Mouse (Mus musculus): ENCODE data around the gene Gm5089.

Gm5089 gene

DNA sequence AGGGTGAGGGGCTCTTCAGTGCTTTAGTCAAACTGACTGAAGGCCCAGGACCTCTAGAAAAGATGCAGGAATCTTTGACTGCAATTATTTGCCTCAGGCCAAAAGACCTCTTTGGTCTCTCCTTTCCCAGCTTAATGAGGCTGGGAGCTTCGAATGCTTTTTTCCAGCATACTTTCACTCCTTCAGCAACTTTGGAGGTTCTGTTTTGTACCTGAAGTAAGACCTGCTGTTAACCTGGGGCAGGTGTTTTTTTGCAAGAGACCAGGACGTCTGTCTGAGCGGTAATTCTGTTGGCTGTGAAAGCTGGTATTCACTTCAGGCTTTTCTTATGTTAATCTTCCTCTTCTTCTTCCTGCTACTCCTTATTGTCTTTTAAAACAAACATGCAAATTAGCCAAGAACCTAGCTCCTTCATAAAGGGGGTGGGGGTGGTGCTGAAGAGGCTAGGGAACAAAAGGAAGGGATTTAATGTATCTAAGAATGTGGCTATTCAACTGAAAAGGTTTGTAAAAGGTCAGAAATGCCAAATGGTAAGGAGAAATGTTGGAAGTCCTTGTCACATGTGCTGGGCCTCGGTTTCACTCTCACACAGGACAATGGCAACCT is 34.6 kb downstream of the Gm5089 start:
- no peak for DNase-seq

GRCm38 (mm10) chr14:122414786-122415185 is 36.1 kb downstream of the Gm5089 start:
- no peak for DNase-seq

GRCm38 (mm10) chr14:122413542-122413928 is 37.4 kb downstream of the Gm5089 start:
- no peak for DNase-seq

- no peak for DNase-seq
Measured at GRCm38 (mm10) chr14:122412841-122413541, 37.9 kb downstream of the Gm5089 start.

DNA sequence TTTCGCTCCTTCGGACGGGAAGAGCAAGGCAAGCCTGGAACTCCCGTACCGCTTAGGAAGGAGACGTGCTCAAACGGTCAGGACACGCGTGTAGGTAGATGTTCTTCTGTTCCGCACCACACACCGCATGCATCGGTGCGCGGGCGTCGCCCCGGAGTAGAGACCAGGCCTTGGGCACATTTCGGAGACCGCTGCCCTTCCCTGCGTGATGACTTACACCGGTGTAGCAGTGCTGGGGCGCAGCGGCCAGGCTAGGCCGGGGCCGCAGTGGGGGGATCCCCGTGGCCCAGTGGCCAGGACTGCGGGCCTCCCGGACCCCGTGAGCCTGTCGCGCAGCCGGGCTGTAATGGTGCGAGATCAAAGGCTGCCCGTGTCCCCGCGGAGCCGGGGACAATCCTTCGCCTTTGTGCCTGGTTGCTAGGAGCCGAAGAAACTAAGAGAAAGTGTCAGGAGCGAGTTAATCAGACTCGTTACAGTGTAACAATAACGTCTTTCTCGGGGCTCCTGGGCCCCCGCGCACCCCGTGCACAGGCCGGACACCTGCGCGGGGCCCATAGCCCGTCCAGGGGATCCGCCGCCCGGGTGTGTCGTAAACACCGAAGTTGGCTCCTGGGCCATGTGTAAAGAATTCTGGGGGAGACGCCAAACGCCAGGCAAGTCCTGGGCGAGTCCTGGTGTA is 44.2 kb downstream of the Gm5089 start:
- peak; percentile 7 for DNase-seq

DNA sequence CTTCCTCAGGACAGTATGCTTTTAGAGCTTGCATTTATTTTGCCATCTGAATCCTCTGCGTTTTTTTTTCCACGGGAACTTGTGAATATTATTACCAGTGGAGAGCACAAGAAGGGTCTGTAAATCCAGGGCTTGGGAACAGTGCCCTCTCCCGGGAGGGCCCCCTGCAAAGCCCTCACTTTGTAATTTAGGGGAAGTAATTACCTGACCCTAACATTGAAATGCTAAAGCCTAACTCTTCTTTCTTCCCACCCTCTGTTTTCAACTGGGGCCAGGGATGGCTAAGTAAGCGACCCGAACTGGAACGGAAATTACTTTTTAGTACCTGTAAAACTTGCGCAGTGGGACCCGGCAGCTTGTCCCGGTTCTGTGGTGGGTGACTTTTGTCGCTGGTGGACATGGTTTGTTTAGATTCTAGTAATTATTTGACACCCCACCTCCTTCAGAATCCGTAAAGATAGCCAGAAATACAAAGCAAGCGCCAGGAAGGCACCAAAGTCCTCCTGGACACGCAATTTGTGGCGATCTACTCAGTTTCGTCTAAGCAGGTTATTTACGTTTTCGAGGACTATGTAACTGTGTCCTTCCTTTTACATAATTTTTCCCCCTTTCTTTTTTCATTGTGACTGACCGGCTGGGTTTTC is 44.9 kb downstream of the Gm5089 start:
- peak; percentile 8 for DNase-seq

- no peak for DNase-seq
Measured at GRCm38 (mm10) chr14:122405236-122405635, 45.7 kb downstream of the Gm5089 start.

DNA sequence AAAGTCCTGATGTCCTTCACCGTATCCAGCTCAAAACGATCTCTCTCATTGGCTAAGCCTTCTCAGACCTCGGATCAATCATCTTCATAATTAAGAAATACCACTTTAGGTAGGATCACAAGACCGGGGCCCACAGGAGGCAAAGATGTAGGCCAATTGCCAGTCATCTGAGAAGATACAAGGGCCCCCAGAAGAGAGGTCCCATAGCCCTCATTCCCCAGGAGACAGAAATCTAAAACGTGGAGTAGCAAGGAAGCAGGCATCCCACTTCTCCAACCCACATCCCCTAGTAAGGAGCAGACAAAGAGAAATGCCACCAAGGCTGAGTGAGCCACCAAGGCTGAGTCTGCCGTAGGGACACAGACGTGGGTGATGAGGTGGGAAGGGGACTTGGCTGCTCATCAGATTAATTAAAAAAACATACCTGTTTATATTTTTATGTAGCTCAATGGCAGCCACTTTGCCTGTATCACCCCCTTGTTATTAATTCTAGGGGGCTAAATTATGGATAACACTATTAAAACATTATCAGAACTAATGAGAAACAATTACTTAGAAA is 46.2 kb downstream of the Gm5089 start:
- no peak for DNase-seq

- DNase-seq, result no peak
Measured at GRCm38 (mm10) chr14:122403422-122403940, 47.4 kb downstream of the Gm5089 start.

DNA sequence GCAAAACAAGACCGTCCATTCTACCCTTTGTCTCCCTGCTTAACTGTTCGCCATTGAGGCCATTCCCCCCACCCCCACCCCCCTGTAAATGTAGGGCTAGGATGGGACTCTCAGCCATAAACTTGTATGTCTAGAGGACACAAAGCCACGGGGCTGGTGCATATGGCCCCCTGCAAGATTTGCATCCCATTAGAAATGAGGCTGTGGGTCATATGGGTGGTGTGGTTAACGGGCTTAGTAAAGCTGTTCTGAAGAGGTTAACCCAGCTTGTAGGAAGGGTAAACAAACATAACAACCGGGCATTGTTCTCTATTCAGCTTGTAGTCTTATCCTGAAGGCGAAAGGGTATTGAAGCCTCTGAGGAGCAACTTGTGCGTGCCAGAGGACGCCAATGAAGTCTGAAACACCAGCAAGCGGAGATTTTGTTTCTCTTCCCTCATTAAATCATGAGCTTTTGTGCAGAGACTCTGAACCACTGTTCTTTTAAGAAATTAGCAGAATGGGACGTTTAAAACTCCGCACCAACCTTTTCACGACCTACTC is 48.1 kb downstream of the Gm5089 start:
- no peak for DNase-seq

GRCm38 (mm10) chr14:122401886-122402285 is 49.0 kb downstream of the Gm5089 start:
- DNase-seq, result no peak

- DNase-seq, result no peak
Measured at GRCm38 (mm10) chr14:122399906-122400305, 51.0 kb downstream of the Gm5089 start.

- DNase-seq, result no peak
Measured at GRCm38 (mm10) chr14:122398676-122399075, 52.2 kb downstream of the Gm5089 start.

DNA sequence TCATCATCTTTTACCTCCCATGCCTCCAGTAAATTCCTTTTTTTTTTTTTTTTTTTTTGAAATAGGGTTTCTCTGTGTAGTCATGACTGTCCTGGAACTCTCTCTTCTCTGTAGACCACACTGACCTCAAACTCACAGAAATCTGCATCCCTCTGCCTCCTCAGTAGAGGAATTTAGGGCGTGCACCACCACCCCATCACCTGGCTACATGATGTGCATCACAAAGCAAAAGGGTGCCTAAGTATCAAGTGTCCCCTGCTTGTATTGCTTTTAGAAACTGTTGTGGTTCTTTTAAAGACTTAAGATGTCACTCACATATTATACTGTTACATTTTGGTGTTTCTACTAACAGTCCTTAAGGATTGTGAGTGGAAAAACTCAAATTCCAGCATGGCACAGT is 57.8 kb downstream of the Gm5089 start:
- no peak for DNase-seq

DNA sequence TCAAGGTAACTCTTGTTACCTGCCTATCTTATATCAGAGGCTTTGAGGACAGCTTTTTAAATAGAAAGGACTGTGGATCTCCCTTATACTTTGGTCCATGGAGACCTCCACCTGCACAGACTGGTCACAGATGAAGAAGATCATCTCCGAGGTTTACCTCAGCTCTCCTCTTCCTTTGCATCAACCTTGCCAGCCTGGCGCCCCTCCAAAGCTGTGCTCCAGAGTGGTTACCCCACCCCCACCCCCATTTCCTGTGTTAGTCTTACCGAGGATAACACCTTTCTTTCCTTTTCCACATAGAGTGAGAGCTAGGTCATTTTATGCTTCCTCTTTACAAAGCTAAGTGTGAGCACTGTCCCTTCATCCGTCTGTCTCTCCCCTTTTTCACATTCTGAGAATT is 60.0 kb downstream of the Gm5089 start:
- DNase-seq, result no peak

DNA sequence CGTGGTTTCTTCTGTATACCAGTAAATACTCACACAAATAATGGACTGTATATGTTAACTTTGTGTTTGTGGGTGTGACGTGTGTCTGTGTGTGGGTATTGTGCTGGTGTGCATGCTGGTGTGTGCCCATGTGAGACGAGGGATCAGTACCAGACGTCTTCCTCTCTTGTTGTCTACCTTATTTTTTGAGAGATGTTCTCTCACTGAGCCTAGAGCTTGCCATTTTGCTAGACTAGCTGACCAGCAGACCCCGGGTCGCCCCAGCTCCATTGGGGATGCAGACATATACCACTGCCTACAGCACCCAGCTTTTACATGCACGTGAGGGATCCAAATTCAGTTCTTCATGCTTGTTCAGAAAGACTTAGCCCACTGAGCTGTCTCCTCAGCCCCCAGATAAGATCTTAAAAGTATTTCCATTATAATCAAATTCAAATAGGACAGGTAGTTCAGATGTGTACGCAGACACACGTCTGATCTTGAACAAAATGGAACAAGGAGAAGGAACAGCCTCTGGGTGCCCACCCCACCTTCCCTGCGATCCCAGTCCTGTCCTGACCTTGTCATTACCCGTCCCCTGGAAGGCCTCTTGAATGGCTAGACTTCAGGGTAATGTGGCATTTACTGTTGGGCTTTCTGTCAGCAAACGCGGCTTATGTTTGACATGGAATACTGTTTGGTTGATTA is 61.1 kb downstream of the Gm5089 start:
- no peak for DNase-seq

DNA sequence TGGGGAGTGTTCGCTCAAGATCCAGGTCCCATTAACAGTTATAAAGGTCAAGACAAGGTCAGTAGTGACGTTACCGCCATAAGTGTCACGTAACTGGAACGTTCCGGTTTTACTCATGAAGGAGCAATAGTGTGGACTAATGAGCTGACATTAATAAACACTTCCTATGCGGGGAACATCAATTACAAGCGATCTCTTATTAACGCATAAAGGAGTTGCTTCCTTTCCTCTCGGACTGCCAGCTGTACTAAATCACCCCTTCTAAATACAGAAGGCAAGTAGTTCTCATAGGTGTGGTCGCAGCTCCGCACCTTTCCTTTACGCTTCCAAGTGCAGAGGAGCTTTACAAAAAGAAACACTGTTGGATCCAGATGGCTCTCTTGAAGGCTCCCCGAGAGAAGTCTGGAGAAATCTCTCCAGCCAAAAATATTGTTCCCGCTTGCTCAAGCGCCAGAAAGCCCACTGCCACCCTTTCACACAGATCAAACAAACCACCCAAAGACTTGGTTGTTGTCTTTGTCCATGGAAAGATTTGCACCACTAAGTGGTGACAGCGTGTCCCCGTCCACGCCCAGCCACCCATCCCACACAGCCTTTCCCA is 62.4 kb downstream of the Gm5089 start:
- DNase-seq, result no peak

- DNase-seq, result no peak
Measured at GRCm38 (mm10) chr14:122387781-122388180, 63.1 kb downstream of the Gm5089 start.

- DNase-seq, result no peak
Measured at GRCm38 (mm10) chr14:122386281-122387130, 64.4 kb downstream of the Gm5089 start.

GRCm38 (mm10) chr14:122385758-122386157 is 65.2 kb downstream of the Gm5089 start:
- DNase-seq, result no peak

DNA sequence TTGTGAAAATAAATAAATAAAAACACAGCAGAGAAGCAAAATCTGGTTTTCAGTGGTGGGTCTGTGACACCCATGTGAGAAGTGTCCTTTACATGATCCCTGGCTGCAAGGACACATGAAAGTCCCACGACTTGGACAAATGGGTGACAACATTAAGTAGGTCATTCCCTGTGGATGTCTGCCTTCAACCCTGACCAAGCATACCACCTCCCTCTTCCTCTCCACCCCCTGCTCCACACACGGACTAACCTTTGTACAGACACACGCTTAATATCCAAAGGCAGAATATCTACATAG is 65.7 kb downstream of the Gm5089 start:
- DNase-seq, result no peak
